Mouse (Mus musculus): ENCODE measurements around the gene 1700019D03Rik.

DNA sequence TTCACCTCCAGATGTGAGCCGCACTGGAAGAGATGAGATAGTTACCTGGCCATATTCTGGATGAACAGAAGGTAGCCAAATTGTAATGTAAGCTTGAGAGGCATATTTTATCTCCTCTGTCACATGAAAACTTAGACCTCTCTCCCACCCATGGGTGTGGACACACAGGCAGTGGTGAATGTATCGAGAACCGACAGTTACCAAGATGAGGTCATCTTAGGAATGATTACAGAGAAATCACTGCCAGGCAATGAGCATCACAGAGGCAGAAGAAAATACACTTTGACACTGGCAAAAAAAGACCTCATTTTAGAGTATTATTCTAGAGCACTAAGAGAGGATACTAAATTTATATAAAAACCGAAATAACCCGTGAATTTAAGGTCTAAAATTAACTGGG is 46.8 kb downstream of the 1700019D03Rik start:
- TF ChIP-seq CTCF (IDR thresholded peaks at IDR 0.05; ENCODE audit: low read depth), result no peak
- TF ChIP-seq EP300 (IDR thresholded peaks at IDR 0.05; ENCODE audit: low read depth), result no peak

Data from liver, postnatal 0 days (tissue).